Mouse (Mus musculus): Measurements from ENCODE around the gene Smcr8. TPM values are rescaled to one million over a fixed set of nuclear protein-coding genes. Genes with fewer than 3 reads are reported as not detected.

Smcr8 gene
- polyA plus RNA-seq (2014; fragmentation: Nextera tagmentation; extraction: Ambion mirVana) = 8.3 and 8.9 TPM in 2 replicates

- peak; percentile 93 for DNase-seq (ENCODE audit: low spot score)
- Histone ChIP-seq H3K27me3 (ENCODE audit: control insufficient read depth, insufficient read depth, low read length) (no peaks in the 10 kb centered on the region), H3K27ac (peak within 1 kb of the TSS; percentile 71), H3K36me3 (replicated peaks; ENCODE audit: control insufficient read depth, insufficient read depth) (peaks cover 33% of the 10 kb centered on the region), H3K4me2 (replicated peaks) (peak within 1 kb of the TSS; percentile 93), H3K9me3 (ENCODE audit: control insufficient read depth, low read length) (no peaks in the 10 kb centered on the region), H3K4me1 (replicated peaks; ENCODE audit: control insufficient read depth, insufficient read depth, low read length) (peaks cover 62% of the 10 kb centered on the region), H3K4me3 (replicated peaks; ENCODE audit: low read length) (peak within 1 kb of the TSS; percentile 80), H3K9ac (peak within 1 kb of the TSS; percentile 81)
- ATAC-seq (ENCODE audit: low FRiP score) = peak; percentile 100
- under 1% methylated on average over 62 of the region's 62 CpGs for WGBS
Measured at GRCm38 (mm10) chr11:60776829-60777740, at the start of gene Smcr8, which contains the start of gene Top3a. Gene Smcr8 (plus strand): TSS chr11:60777524. Gene Top3a (minus strand): TSS chr11:60777365.

DNA sequence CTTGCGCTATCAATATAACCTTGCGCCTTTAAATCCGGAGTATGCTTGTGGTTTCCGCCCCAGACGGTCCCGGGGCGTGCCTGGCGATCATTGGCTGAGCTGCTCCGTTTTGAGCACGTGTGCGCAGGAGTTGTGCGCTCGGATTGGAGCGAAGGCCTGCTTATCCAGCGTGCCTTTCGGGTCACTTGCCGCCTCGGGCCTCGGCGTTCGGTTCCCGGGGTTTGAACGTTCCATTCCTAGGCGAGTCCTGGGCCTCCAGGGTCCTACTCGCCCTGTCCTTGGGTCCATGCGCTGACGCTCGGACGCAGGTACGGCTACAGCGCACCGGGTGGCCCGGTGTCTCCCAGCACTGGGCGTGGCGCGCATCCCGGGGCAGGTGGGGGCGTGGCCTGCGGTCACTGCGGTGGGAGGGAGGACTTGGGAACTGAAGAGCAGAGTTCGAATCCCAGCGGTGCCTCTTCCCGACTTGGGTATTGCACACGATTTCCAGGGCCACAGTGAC, 49.0 kb upstream of the Smcr8 start, which contains the start of gene Mief2:
Mief2 (plus strand) TSS at position 139 of the 502 bp plus-strand sequence.
- Histone ChIP-seq H3K9ac (peak within 1 kb of the TSS; percentile 86), H3K27me3 (ENCODE audit: control insufficient read depth, insufficient read depth, low read length) (no peaks in the 10 kb centered on the region), H3K4me3 (replicated peaks; ENCODE audit: low read length) (peak within 1 kb of the TSS; percentile 86), H3K4me2 (replicated peaks) (peak within 1 kb of the TSS; percentile 75), H3K36me3 (replicated peaks; ENCODE audit: control insufficient read depth, insufficient read depth) (peaks cover 45% of the 10 kb centered on the region), H3K27ac (peak within 1 kb of the TSS; percentile 87), H3K4me1 (replicated peaks; ENCODE audit: control insufficient read depth, insufficient read depth, low read length) (peaks cover 25% of the 10 kb centered on the region), H3K9me3 (ENCODE audit: control insufficient read depth, low read length) (no peaks in the 10 kb centered on the region)
- 1% methylated on average over 44 of the region's 44 CpGs for WGBS
- DNase-seq (ENCODE audit: low spot score) (peak; percentile 93), ATAC-seq (ENCODE audit: low FRiP score) (peak; percentile 95)

DNA sequence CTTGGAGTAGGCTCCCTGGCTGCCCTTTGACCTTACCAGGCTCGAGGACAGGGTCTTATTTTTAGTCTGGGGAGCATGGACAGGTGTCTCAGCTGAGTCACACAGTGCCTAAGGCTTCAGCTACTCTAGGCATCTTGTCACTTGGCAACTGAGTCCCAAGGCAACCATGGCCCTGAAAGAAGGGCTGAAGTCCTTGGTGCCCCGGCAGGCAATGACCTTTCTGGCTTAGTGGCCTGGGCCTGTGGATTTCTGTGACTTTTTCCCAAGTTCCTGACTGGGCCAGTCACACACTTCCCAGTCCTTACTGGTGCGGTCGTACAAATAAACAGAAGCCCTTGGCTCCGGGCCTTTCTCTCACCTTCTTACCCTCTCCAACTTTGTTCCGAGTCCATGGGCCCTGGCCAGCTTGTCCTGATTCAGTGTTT, 48.1 kb upstream of the Smcr8 start:
- Histone ChIP-seq H3K4me1 (replicated peaks; ENCODE audit: control insufficient read depth, insufficient read depth, low read length) (peaks cover 25% of the 10 kb centered on the region), H3K27ac (no peak overlapping the region), H3K36me3 (replicated peaks; ENCODE audit: control insufficient read depth, insufficient read depth) (peaks cover 43% of the 10 kb centered on the region), H3K4me2 (replicated peaks) (peak overlapping the region; percentile 75), H3K27me3 (ENCODE audit: control insufficient read depth, insufficient read depth, low read length) (no peaks in the 10 kb centered on the region), H3K9me3 (ENCODE audit: control insufficient read depth, low read length) (no peaks in the 10 kb centered on the region), H3K9ac (no peak overlapping the region; the same call in 1 of the 2 replicates), H3K4me3 (replicated peaks; ENCODE audit: low read length) (peak overlapping the region; percentile 86; the same call in 1 of the 2 replicates)
- WGBS = 74% methylated on average over 6 of the region's 6 CpGs
- DNase-seq (ENCODE audit: low spot score) = no peak
- no peak for ATAC-seq (ENCODE audit: low FRiP score)

DNA sequence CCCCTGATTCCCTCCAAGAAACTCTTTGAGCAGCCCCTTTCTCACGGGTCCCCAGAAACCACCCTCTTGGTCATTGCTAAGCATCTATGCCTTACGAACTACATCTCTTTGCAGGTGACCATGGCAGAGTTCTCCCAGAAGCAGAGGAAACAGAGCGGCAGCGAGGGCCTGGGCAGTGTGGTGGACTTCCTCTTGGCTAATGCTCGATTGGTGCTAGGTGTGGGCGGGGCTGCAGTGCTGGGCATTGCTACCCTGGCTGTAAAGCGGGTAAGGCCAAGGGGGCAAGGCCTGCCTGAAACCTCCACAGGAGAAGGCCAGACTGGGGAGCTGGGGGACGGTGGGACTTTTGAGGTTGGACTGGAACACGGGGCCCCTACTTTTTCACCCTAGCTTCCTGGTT, 47.2 kb upstream of the Smcr8 start:
- Histone ChIP-seq H3K27ac (no peak overlapping the region), H3K4me3 (replicated peaks; ENCODE audit: low read length) (no peak overlapping the region), H3K9ac (no peak overlapping the region), H3K4me2 (replicated peaks) (no peak overlapping the region), H3K27me3 (ENCODE audit: control insufficient read depth, insufficient read depth, low read length) (no peaks in the 10 kb centered on the region), H3K36me3 (replicated peaks; ENCODE audit: control insufficient read depth, insufficient read depth) (peaks cover 36% of the 10 kb centered on the region), H3K4me1 (replicated peaks; ENCODE audit: control insufficient read depth, insufficient read depth, low read length) (peaks cover 25% of the 10 kb centered on the region), H3K9me3 (ENCODE audit: control insufficient read depth, low read length) (no peaks in the 10 kb centered on the region)
- no peak for ATAC-seq (ENCODE audit: low FRiP score)
- DNase-seq (ENCODE audit: low spot score) = no peak
- 91% methylated on average over 9 of the region's 9 CpGs for WGBS

- H3K27me3 ChIP-seq (ENCODE audit: control insufficient read depth, insufficient read depth, low read length) = no peaks in the 10 kb centered on the region
- H3K4me2 ChIP-seq (replicated peaks) = no peak overlapping the region
- H3K4me1 ChIP-seq (replicated peaks; ENCODE audit: control insufficient read depth, insufficient read depth, low read length) = peaks cover 20% of the 10 kb centered on the region
- ATAC-seq (ENCODE audit: low FRiP score) (no peak), DNase-seq (ENCODE audit: low spot score) (no peak)
- no peaks in the 10 kb centered on the region for H3K9me3 ChIP-seq (ENCODE audit: control insufficient read depth, low read length)
- H3K4me3 ChIP-seq (replicated peaks; ENCODE audit: low read length) = no peak overlapping the region
- no peak overlapping the region for H3K27ac ChIP-seq
- peaks cover 36% of the 10 kb centered on the region for H3K36me3 ChIP-seq (replicated peaks; ENCODE audit: control insufficient read depth, insufficient read depth)
- no peak overlapping the region for H3K9ac ChIP-seq
- 92% methylated on average over 14 of the region's 14 CpGs for WGBS
Measured at GRCm38 (mm10) chr11:60731251-60731650, 46.1 kb upstream of the Smcr8 start.

GRCm38 (mm10) chr11:60734206-60734605, 43.1 kb upstream of the Smcr8 start:
- no peak for ATAC-seq (ENCODE audit: low FRiP score)
- peaks cover 45% of the 10 kb centered on the region for H3K36me3 ChIP-seq (replicated peaks; ENCODE audit: control insufficient read depth, insufficient read depth)
- no peak overlapping the region for H3K27ac ChIP-seq

GRCm38 (mm10) chr11:60735191-60735590, 42.1 kb upstream of the Smcr8 start:
- Histone ChIP-seq H3K4me2 (replicated peaks) (no peak overlapping the region), H3K4me3 (replicated peaks; ENCODE audit: low read length) (no peak overlapping the region), H3K36me3 (replicated peaks; ENCODE audit: control insufficient read depth, insufficient read depth) (peaks cover 53% of the 10 kb centered on the region), H3K4me1 (replicated peaks; ENCODE audit: control insufficient read depth, insufficient read depth, low read length) (no peaks in the 10 kb centered on the region), H3K9me3 (ENCODE audit: control insufficient read depth, low read length) (no peaks in the 10 kb centered on the region), H3K27me3 (ENCODE audit: control insufficient read depth, insufficient read depth, low read length) (no peaks in the 10 kb centered on the region), H3K27ac (no peak overlapping the region), H3K9ac (no peak overlapping the region)
- DNase-seq (ENCODE audit: low spot score) (no peak), ATAC-seq (ENCODE audit: low FRiP score) (no peak)
- 79% methylated on average over 5 of the region's 5 CpGs for WGBS

More at GRCm38 (mm10) chr11:60734206-60734605, 43.1 kb upstream of the Smcr8 start:
- Histone ChIP-seq H3K4me1 (replicated peaks; ENCODE audit: control insufficient read depth, insufficient read depth, low read length) (peaks cover 3% of the 10 kb centered on the region; the same call in 1 of the 2 replicates), H3K4me2 (replicated peaks) (no peak overlapping the region), H3K4me3 (replicated peaks; ENCODE audit: low read length) (no peak overlapping the region), H3K27me3 (ENCODE audit: control insufficient read depth, insufficient read depth, low read length) (no peaks in the 10 kb centered on the region), H3K9ac (no peak overlapping the region), H3K9me3 (ENCODE audit: control insufficient read depth, low read length) (no peaks in the 10 kb centered on the region)
- DNase-seq (ENCODE audit: low spot score) = no peak
- 86% methylated on average over 2 of the region's 2 CpGs for WGBS

DNA sequence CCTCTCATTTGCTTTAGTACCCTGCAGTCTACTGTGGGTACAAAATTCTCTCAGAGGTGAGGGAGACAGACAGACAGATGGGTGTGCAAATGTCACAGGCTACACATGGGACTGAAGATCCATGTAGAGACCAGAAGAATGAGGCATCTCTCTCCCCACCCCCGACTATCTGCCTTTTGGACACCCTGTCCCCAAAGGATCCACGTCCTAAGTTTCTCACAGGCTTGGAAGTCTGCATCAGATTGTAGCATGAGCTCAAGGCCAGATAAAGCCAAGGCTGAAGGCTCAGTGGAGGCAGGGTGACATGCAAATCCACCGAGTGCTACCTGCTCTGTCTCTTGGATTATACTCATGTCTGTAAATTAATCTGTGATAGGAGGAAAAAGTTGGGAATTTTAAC, 40.8 kb upstream of the Smcr8 start:
- H3K9ac ChIP-seq = no peak overlapping the region
- 90% methylated on average over 3 of the region's 3 CpGs for WGBS
- H3K9me3 ChIP-seq (ENCODE audit: control insufficient read depth, low read length) = no peaks in the 10 kb centered on the region
- no peak for DNase-seq (ENCODE audit: low spot score)
- peaks cover 58% of the 10 kb centered on the region for H3K36me3 ChIP-seq (replicated peaks; ENCODE audit: control insufficient read depth, insufficient read depth)
- H3K27ac ChIP-seq = no peak overlapping the region
- H3K4me2 ChIP-seq (replicated peaks) = no peak overlapping the region
- H3K4me3 ChIP-seq (replicated peaks; ENCODE audit: low read length) = no peak overlapping the region
- no peaks in the 10 kb centered on the region for H3K27me3 ChIP-seq (ENCODE audit: control insufficient read depth, insufficient read depth, low read length)
- no peaks in the 10 kb centered on the region for H3K4me1 ChIP-seq (replicated peaks; ENCODE audit: control insufficient read depth, insufficient read depth, low read length)
- ATAC-seq (ENCODE audit: low FRiP score) = no peak

DNA sequence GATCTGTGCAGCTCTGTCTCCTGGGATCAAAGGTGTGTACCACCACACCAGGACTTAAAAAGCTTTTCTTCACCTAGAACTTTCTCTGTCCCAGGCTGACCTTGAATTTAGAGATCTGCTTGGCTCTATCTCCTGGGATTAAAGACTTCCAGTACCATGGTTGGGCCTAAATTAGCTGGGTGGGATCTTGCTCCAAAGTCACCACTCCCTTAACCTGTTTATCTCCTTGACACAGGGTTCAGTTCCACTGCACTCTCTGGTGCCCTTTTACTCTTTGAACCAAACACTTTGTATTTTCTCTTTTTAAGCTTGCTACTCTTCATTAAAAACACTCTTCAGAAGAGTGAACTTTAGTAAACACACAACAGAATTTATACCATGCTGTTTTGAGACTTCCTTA, 39.9 kb upstream of the Smcr8 start:
- no peak overlapping the region for H3K27ac ChIP-seq
- H3K4me1 ChIP-seq (replicated peaks; ENCODE audit: control insufficient read depth, insufficient read depth, low read length) = no peaks in the 10 kb centered on the region
- DNase-seq (ENCODE audit: low spot score) (no peak), ATAC-seq (ENCODE audit: low FRiP score) (no peak)
- H3K9ac ChIP-seq = no peak overlapping the region
- no peaks in the 10 kb centered on the region for H3K9me3 ChIP-seq (ENCODE audit: control insufficient read depth, low read length)
- H3K36me3 ChIP-seq (replicated peaks; ENCODE audit: control insufficient read depth, insufficient read depth) = peaks cover 57% of the 10 kb centered on the region
- H3K27me3 ChIP-seq (ENCODE audit: control insufficient read depth, insufficient read depth, low read length) = no peaks in the 10 kb centered on the region
- H3K4me3 ChIP-seq (replicated peaks; ENCODE audit: low read length) = no peak overlapping the region
- H3K4me2 ChIP-seq (replicated peaks) = no peak overlapping the region

Measured in hindbrain, embryonic 14.5 days (tissue).